Mouse (Mus musculus): ENCODE data around the gene Cd69. TPM values are rescaled to one million over a fixed set of nuclear protein-coding genes. Genes with fewer than 3 reads are reported as not detected.

Cd69 gene
- polyA plus RNA-seq, 1 experiment from 2014 or later = not detected

GRCm38 (mm10) chr6:129254949-129255602 is 20.2 kb downstream of the Cd69 start:
- H3K9me3 ChIP-seq (ENCODE audit: control insufficient read depth, low read length) = no peaks in the 10 kb centered on the region
- H3K4me1 ChIP-seq (replicated peaks; ENCODE audit: control insufficient read depth, insufficient read depth, low read length) = no peaks in the 10 kb centered on the region
- H3K9ac ChIP-seq = no peak overlapping the region
- H3K36me3 ChIP-seq (replicated peaks; ENCODE audit: control insufficient read depth, insufficient read depth) = no peaks in the 10 kb centered on the region
- peak; percentile 86 for DNase-seq (ENCODE audit: low spot score)
- H3K4me3 ChIP-seq (replicated peaks; ENCODE audit: low read length) = no peak overlapping the region
- H3K27ac ChIP-seq = no peak overlapping the region
- ATAC-seq (ENCODE audit: low FRiP score) = 0 out of 2 replicates have a peak, but pooled peaks have one; percentile 40
- no peak overlapping the region for H3K4me2 ChIP-seq (replicated peaks)
- 22% methylated on average over 4 of the region's 4 CpGs for WGBS
- H3K27me3 ChIP-seq (ENCODE audit: control insufficient read depth, insufficient read depth, low read length) = no peaks in the 10 kb centered on the region

- H3K27me3 ChIP-seq (ENCODE audit: control insufficient read depth, insufficient read depth, low read length) = no peaks in the 10 kb centered on the region
- no peak for ATAC-seq (ENCODE audit: low FRiP score)
- H3K9me3 ChIP-seq (ENCODE audit: control insufficient read depth, low read length) = no peaks in the 10 kb centered on the region
- no peak overlapping the region for H3K9ac ChIP-seq
- H3K4me3 ChIP-seq (replicated peaks; ENCODE audit: low read length) = no peak overlapping the region
- no peak for DNase-seq (ENCODE audit: low spot score)
- 82% methylated on average over 4 of the region's 4 CpGs for WGBS
- H3K4me1 ChIP-seq (replicated peaks; ENCODE audit: control insufficient read depth, insufficient read depth, low read length) = no peaks in the 10 kb centered on the region
- no peaks in the 10 kb centered on the region for H3K36me3 ChIP-seq (replicated peaks; ENCODE audit: control insufficient read depth, insufficient read depth)
- H3K27ac ChIP-seq = no peak overlapping the region
- no peak overlapping the region for H3K4me2 ChIP-seq (replicated peaks)
Observed at GRCm38 (mm10) chr6:129254314-129254713, 20.9 kb downstream of the Cd69 start.

DNA sequence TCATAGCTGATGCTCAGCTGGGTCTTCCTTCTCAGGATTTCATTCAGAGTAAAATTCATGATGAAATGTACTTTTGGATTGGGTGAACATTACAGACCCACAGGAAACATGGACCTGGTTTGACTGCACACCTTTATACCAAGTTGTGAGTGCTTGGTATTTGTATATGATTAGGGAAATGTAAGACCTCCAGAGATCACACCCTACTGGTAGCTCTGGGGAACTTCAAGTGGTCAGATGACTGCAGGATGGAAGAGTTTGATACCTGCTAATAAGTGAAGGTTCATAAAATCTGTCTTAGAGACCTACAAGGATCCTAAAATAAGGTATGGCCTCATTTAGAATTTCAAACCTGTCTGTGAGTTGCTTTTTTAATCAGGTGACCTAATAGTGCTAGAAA is 27.0 kb downstream of the Cd69 start:
- no peak overlapping the region for H3K4me2 ChIP-seq (replicated peaks)
- no peaks in the 10 kb centered on the region for H3K4me1 ChIP-seq (replicated peaks; ENCODE audit: control insufficient read depth, insufficient read depth, low read length)
- DNase-seq (ENCODE audit: low spot score) (no peak), ATAC-seq (ENCODE audit: low FRiP score) (no peak)
- no peak overlapping the region for H3K9ac ChIP-seq
- no peaks in the 10 kb centered on the region for H3K27me3 ChIP-seq (ENCODE audit: control insufficient read depth, insufficient read depth, low read length)
- H3K27ac ChIP-seq = no peak overlapping the region
- no peaks in the 10 kb centered on the region for H3K9me3 ChIP-seq (ENCODE audit: control insufficient read depth, low read length)
- no peak overlapping the region for H3K4me3 ChIP-seq (replicated peaks; ENCODE audit: low read length)
- H3K36me3 ChIP-seq (replicated peaks; ENCODE audit: control insufficient read depth, insufficient read depth) = no peaks in the 10 kb centered on the region

DNA sequence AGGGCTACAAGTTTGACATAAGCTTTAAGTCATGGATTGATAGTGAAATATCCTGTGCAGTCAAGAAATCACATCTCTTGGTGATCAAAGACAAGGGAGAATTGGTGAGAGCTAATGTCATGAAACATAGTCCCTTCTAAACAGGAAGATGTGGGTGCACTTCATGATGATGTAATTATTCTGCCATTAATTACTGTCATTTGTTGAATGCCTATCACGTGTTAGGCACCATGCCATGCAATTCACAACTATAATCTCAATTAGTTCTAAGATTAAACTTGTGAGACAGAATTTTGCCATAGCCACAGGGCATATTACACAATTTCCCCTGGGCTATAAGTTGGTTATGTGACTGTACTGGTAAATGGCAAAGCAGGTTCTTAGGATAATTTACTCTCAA is 28.2 kb downstream of the Cd69 start:
- Histone ChIP-seq H3K27ac (no peak overlapping the region), H3K4me3 (replicated peaks; ENCODE audit: low read length) (no peak overlapping the region), H3K9me3 (ENCODE audit: control insufficient read depth, low read length) (no peaks in the 10 kb centered on the region), H3K9ac (no peak overlapping the region), H3K36me3 (replicated peaks; ENCODE audit: control insufficient read depth, insufficient read depth) (no peaks in the 10 kb centered on the region), H3K4me2 (replicated peaks) (no peak overlapping the region), H3K4me1 (replicated peaks; ENCODE audit: control insufficient read depth, insufficient read depth, low read length) (no peaks in the 10 kb centered on the region), H3K27me3 (ENCODE audit: control insufficient read depth, insufficient read depth, low read length) (no peaks in the 10 kb centered on the region)
- ATAC-seq (ENCODE audit: low FRiP score) (no peak), DNase-seq (ENCODE audit: low spot score) (no peak)
- 57% methylated on average over 1 of the region's 1 CpGs for WGBS

- H3K27ac ChIP-seq = no peak overlapping the region
- H3K27me3 ChIP-seq (ENCODE audit: control insufficient read depth, insufficient read depth, low read length) = no peaks in the 10 kb centered on the region
- H3K4me1 ChIP-seq (replicated peaks; ENCODE audit: control insufficient read depth, insufficient read depth, low read length) = no peaks in the 10 kb centered on the region
- H3K4me3 ChIP-seq (replicated peaks; ENCODE audit: low read length) = no peak overlapping the region
- no peak overlapping the region for H3K9ac ChIP-seq
- DNase-seq (ENCODE audit: low spot score) = no peak
- no peak for ATAC-seq (ENCODE audit: low FRiP score)
- no peaks in the 10 kb centered on the region for H3K36me3 ChIP-seq (replicated peaks; ENCODE audit: control insufficient read depth, insufficient read depth)
- no peak overlapping the region for H3K4me2 ChIP-seq (replicated peaks)
- no peaks in the 10 kb centered on the region for H3K9me3 ChIP-seq (ENCODE audit: control insufficient read depth, low read length)
Observed at GRCm38 (mm10) chr6:129245793-129246192, 29.4 kb downstream of the Cd69 start.

DNA sequence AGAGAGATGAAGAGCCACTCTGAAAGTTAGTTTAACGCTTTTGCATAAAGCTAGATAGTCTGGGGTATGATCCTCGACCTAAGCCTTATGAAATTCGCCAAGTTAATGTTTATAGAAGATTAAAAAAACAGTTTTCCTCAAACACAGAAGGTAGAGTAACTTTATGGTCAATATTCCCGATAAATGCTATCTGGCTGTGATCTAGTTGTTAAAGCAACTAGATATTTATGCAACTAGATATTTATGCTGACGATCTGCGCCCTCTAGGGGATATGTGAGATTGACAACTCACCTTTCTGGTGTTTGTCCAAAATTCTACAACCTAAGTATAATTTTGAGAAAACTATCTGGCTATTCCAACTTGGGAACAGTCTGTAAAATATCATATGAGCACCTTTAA is 33.3 kb downstream of the Cd69 start:
- WGBS = 75% methylated on average over 6 of the region's 6 CpGs
- no peak overlapping the region for H3K9ac ChIP-seq
- no peak overlapping the region for H3K4me2 ChIP-seq (replicated peaks)
- H3K9me3 ChIP-seq (ENCODE audit: control insufficient read depth, low read length) = no peaks in the 10 kb centered on the region
- DNase-seq (ENCODE audit: low spot score) = no peak
- no peak for ATAC-seq (ENCODE audit: low FRiP score)
- H3K27me3 ChIP-seq (ENCODE audit: control insufficient read depth, insufficient read depth, low read length) = no peaks in the 10 kb centered on the region
- no peaks in the 10 kb centered on the region for H3K36me3 ChIP-seq (replicated peaks; ENCODE audit: control insufficient read depth, insufficient read depth)
- no peak overlapping the region for H3K27ac ChIP-seq
- no peak overlapping the region for H3K4me3 ChIP-seq (replicated peaks; ENCODE audit: low read length)
- H3K4me1 ChIP-seq (replicated peaks; ENCODE audit: control insufficient read depth, insufficient read depth, low read length) = no peaks in the 10 kb centered on the region; the same call in 1 of the 2 replicates

DNA sequence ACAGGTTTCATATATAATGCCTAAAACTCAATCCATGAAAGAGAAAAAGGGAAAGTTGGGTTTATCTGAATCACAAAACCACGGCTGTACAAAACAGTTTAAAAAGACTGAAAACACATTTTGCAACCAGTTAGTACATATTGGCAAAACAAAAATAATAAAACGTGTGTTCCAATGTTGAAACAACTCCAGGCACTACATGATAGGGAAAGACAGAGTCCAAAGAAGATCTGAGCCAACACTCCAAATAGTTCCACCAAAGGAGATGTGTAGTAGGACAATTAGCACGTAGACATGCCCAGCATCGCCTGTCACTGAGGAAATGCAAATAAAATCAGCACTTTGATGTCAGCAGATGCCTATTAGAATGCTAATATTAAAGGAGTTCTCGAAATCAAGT is 33.8 kb downstream of the Cd69 start:
- Histone ChIP-seq H3K9ac (no peak overlapping the region), H3K27ac (no peak overlapping the region), H3K4me2 (replicated peaks) (no peak overlapping the region), H3K4me1 (replicated peaks; ENCODE audit: control insufficient read depth, insufficient read depth, low read length) (no peaks in the 10 kb centered on the region; the same call in 1 of the 2 replicates), H3K4me3 (replicated peaks; ENCODE audit: low read length) (no peak overlapping the region), H3K9me3 (ENCODE audit: control insufficient read depth, low read length) (no peaks in the 10 kb centered on the region), H3K27me3 (ENCODE audit: control insufficient read depth, insufficient read depth, low read length) (no peaks in the 10 kb centered on the region), H3K36me3 (replicated peaks; ENCODE audit: control insufficient read depth, insufficient read depth) (no peaks in the 10 kb centered on the region)
- DNase-seq (ENCODE audit: low spot score) (no peak), ATAC-seq (ENCODE audit: low FRiP score) (no peak)
- 71% methylated on average over 5 of the region's 5 CpGs for WGBS

- no peak for DNase-seq (ENCODE audit: low spot score)
- Histone ChIP-seq H3K9ac (no peak overlapping the region), H3K27ac (no peak overlapping the region), H3K4me3 (replicated peaks; ENCODE audit: low read length) (no peak overlapping the region), H3K4me2 (replicated peaks) (no peak overlapping the region), H3K36me3 (replicated peaks; ENCODE audit: control insufficient read depth, insufficient read depth) (no peaks in the 10 kb centered on the region), H3K27me3 (ENCODE audit: control insufficient read depth, insufficient read depth, low read length) (no peaks in the 10 kb centered on the region), H3K9me3 (ENCODE audit: control insufficient read depth, low read length) (no peaks in the 10 kb centered on the region), H3K4me1 (replicated peaks; ENCODE audit: control insufficient read depth, insufficient read depth, low read length) (no peaks in the 10 kb centered on the region; the same call in 1 of the 2 replicates)
- 94% methylated on average over 9 of the region's 9 CpGs for WGBS
- no peak for ATAC-seq (ENCODE audit: low FRiP score)
Observed at GRCm38 (mm10) chr6:129239564-129240248, 35.5 kb downstream of the Cd69 start.

DNA sequence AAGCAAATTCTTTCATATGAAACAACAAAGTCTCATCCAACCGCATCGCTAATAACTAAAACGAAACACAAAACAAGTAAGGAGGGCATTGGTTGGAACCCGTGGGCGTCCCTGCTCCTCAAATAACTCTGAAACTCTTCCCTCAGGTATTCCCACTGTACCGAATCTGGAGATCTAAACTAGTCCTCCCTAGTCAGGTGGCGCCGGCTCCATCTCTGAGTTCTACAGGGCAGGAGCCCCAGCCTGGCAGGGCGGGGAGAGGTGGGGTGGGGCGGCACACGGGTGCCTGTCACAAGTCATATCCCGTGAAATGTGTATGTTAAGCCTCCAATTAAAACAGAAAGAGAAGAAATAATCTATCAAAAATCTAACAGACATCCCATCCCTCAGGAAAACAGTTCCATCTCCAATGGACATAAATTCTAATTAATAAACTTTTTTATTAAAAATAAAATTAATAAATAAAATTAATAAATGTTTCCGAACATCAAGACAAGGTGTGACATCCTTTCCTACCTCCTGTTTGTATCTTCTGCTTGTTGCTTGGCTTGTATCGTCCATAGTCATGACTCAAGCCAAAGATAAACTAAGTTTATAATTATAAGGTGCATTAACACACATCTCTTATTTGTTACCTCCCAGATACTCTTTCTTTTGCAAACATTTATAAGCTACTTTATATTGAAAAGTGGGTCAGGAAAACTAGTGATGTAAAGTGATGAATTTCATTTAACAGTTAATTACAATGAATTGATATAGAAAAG is 36.8 kb downstream of the Cd69 start:
- H3K4me2 ChIP-seq (replicated peaks) = peak overlapping the region; percentile 68
- no peaks in the 10 kb centered on the region for H3K9me3 ChIP-seq (ENCODE audit: control insufficient read depth, low read length)
- H3K9ac ChIP-seq = peak overlapping the region; percentile 53
- H3K27ac ChIP-seq = no peak overlapping the region
- 13% methylated on average over 14 of the region's 14 CpGs for WGBS
- H3K27me3 ChIP-seq (ENCODE audit: control insufficient read depth, insufficient read depth, low read length) = no peaks in the 10 kb centered on the region
- ATAC-seq (ENCODE audit: low FRiP score) = peak; percentile 85
- peak; percentile 24 for DNase-seq (ENCODE audit: low spot score)
- no peaks in the 10 kb centered on the region for H3K36me3 ChIP-seq (replicated peaks; ENCODE audit: control insufficient read depth, insufficient read depth)
- H3K4me1 ChIP-seq (replicated peaks; ENCODE audit: control insufficient read depth, insufficient read depth, low read length) = no peaks in the 10 kb centered on the region; the same call in 1 of the 2 replicates
- H3K4me3 ChIP-seq (replicated peaks; ENCODE audit: low read length) = peak overlapping the region; percentile 44
